Mouse (Mus musculus) myocyte (in vitro differentiated cells): ENCODE data around the gene Cox8a. TPM values are rescaled to one million over a fixed set of nuclear protein-coding genes. Genes with fewer than 3 reads are reported as not detected.

Experiments
- H3K27me3 ChIP-seq: one replicate; pipeline ENCODE4 v1.6.1; 2011; ENCODE audit not compliant: control insufficient read depth, insufficient read depth, insufficient read length
- H3K36me3 ChIP-seq: one replicate; pipeline ENCODE4 v1.6.1; 2011; ENCODE audit not compliant: control insufficient read depth, insufficient read depth
- H3K4me2 ChIP-seq: one replicate; pipeline ENCODE4 v1.6.1; 2011; ENCODE audit warnings: low read depth, control low read depth
- H3K4me3 ChIP-seq: one replicate; pipeline ENCODE4 v1.5.1; 2011; ENCODE audit warnings: mild to moderate bottlenecking, control low read depth, moderate library complexity
- H3K79me2 ChIP-seq: one replicate; pipeline ENCODE4 v1.6.1; 2011; ENCODE audit not compliant: control insufficient read depth, insufficient read depth
- H3ac ChIP-seq: one replicate; pipeline ENCODE4 v1.6.1; 2011; ENCODE audit not compliant: control insufficient read depth, insufficient read length
- CEBPB ChIP-seq: IDR thresholded peaks from 2 replicates; pipeline ENCODE4 v1.6.1; 2011; ENCODE audit warnings: mild to moderate bottlenecking, moderate library complexity; ENCODE audit not compliant: poor library complexity, insufficient read depth, severe bottlenecking
- E2F4 ChIP-seq: IDR thresholded peaks from one replicate; pipeline ENCODE4 v1.6.1; 2011; ENCODE audit warnings: mild to moderate bottlenecking, control low read depth, moderate library complexity; ENCODE audit not compliant: insufficient read depth
- MAX ChIP-seq: IDR thresholded peaks from one replicate; pipeline ENCODE4 v1.6.1; 2011; ENCODE audit warnings: low read depth, mild to moderate bottlenecking, control low read depth
- MYOD1 ChIP-seq, 3 experiments: IDR thresholded peaks; one replicate each; pipeline ENCODE4 v1.6.1; 2011; ENCODE audit warnings: control low read depth in 2 of 3, low read depth in 2 of 3, mild to moderate bottlenecking in 2 of 3, moderate library complexity in 1 of 3; ENCODE audit not compliant: insufficient read length in 2 of 3, control insufficient read depth in 1 of 3
- MYOG ChIP-seq, 3 experiments: IDR thresholded peaks; one replicate each; pipeline ENCODE4 v1.6.1; 2011; ENCODE audit warnings: control low read depth in 2 of 3, low read depth in 2 of 3, mild to moderate bottlenecking in 2 of 3; ENCODE audit not compliant: insufficient read length in 2 of 3, control insufficient read depth in 1 of 3, insufficient read depth in 1 of 3
- POLR2A ChIP-seq: IDR thresholded peaks from one replicate; pipeline ENCODE4 v1.6.1; 2011; ENCODE audit warnings: low read depth, mild to moderate bottlenecking, control low read depth, moderate library complexity; ENCODE audit not compliant: insufficient read length
- POLR2AphosphoS2 ChIP-seq: IDR thresholded peaks from one replicate; pipeline ENCODE4 v1.6.1; 2011; ENCODE audit warnings: low read depth, control low read depth; ENCODE audit not compliant: insufficient read length
- REST ChIP-seq: IDR thresholded peaks from one replicate; pipeline ENCODE4 v1.6.1; 2011; ENCODE audit warnings: mild to moderate bottlenecking, control low read depth, moderate library complexity; ENCODE audit not compliant: insufficient read depth, insufficient read length
- SRF ChIP-seq: IDR thresholded peaks from one replicate; pipeline ENCODE4 v1.6.1; 2011; ENCODE audit warnings: low read depth; ENCODE audit not compliant: control insufficient read depth, insufficient read length
- TCF12 ChIP-seq: IDR thresholded peaks from one replicate; pipeline ENCODE4 v1.6.1; 2011; ENCODE audit warnings: mild to moderate bottlenecking, control low read depth; ENCODE audit not compliant: poor library complexity, insufficient read depth, severe bottlenecking
- TCF3 ChIP-seq: IDR thresholded peaks from one replicate; pipeline ENCODE4 v1.6.1; 2011; ENCODE audit warnings: low read depth, control low read depth; ENCODE audit not compliant: insufficient read length
- USF1 ChIP-seq: IDR thresholded peaks from one replicate; pipeline ENCODE4 v1.6.1; 2011; ENCODE audit warnings: low read depth, mild to moderate bottlenecking, control low read depth, moderate library complexity
- polyA plus RNA-seq: library from polyadenylated mRNA; unstranded; fragments of >200 nt; fragmentation: generic; extraction: Trizol; gene quantifications from one replicate; pipeline ENCODE4 v1.2.1, GENCODE M21; 2012; ENCODE audit warnings: missing spikeins

The Cox8a gene
- polyA plus RNA-seq, 1 experiment: 1,011 TPM

DNA sequence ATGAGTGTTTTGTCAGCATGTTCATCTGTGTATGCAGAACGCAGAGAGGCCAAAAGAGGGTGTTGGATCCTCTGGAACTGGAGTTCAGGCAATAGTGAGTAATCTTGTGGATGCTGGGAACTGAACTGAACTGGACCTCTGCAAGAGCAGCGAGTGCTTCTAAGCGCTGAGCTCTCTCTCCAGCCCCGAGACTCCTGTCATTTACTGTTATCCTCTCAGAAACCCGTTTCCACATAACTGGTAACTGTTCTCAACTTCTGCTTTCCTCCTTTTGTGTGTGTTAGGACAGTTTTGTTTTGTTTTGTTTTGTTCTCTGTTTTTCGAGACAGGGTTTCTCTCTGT is 481 bp upstream of the Cox8a start:
- Histone ChIP-seq H3K4me2 (peak overlapping the region; percentile 86), H3K36me3 (peaks cover 15% of the 10 kb centered on the region), H3K79me2 (peaks cover 44% of the 10 kb centered on the region), H3ac (peak overlapping the region; percentile 88), H3K4me3 (peak overlapping the region; percentile 88), H3K27me3 (no peaks in the 10 kb centered on the region)
- TF ChIP-seq E2F4 (no peak), POLR2AphosphoS2 (no peak), TCF3 (no peak), MYOD1 (IDR thresholded peaks at IDR 0.05; ENCODE audit: control insufficient read depth in 1 of 3, insufficient read length in 2 of 3, low read depth in 2 of 3) (no peak), REST (no peak)

DNA sequence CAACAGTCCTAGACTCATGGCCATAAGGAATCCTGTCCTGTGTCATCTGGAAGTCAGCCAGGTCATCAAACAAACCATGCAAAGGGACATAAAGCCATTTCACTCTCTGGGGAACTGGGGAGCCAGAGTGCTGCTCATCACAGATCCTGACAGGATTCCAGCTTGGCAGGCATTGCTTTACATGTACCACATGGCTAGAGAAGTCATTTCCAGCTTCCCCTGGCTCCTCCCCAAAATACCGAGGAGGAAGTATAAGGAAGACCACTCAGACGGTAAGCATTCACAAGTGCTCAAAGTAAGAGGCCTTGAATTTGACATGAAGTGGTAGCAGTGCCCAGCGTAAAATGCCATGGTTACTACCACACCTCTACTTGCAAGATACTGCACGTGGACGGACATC is 2.9 kb downstream of the Cox8a start:
- peaks cover 22% of the 10 kb centered on the region for H3K36me3 ChIP-seq
- H3K79me2 ChIP-seq: peaks cover 57% of the 10 kb centered on the region
- H3K4me3 ChIP-seq: no peak overlapping the region
- H3K27me3 ChIP-seq: no peaks in the 10 kb centered on the region
- no peak for TF ChIP-seq MAX
- no peak for TF ChIP-seq CEBPB
- TF ChIP-seq POLR2A: no peak
- TF ChIP-seq USF1: no peak
- no peak for TF ChIP-seq E2F4
- no peak for TF ChIP-seq POLR2AphosphoS2
- no peak for TF ChIP-seq TCF3
- no peak for TF ChIP-seq MYOG (IDR thresholded peaks at IDR 0.05; ENCODE audit: control insufficient read depth in 1 of 3, insufficient read depth in 1 of 3, insufficient read length in 2 of 3, low read depth in 2 of 3)
- TF ChIP-seq TCF12: no peak
- no peak for TF ChIP-seq SRF
- peak overlapping the region; percentile 100 for H3K4me2 ChIP-seq
- H3ac ChIP-seq: no peak overlapping the region

DNA sequence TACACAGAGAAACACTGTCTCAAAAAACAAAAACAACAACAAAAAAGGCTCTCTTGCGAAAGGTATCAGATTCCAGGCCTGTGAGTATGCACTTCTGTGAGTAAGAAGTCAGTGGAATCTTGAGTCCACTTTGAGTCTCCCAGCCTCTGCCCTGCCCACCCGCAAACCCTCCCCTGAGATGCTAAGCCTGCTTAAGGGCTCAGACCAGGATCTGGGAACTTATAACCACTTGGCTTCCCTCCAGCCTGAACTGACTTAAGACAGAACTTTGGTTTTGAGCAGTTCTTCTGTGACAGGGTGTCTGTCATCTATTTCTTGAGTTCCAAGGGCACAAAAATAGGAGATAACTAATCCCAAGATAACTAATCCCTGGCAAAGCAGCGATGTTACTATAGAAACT is 4.4 kb downstream of the Cox8a start:
- TF ChIP-seq POLR2AphosphoS2 (no peak), MYOG (IDR thresholded peaks at IDR 0.05; ENCODE audit: control insufficient read depth in 1 of 3, insufficient read depth in 1 of 3, insufficient read length in 2 of 3, low read depth in 2 of 3) (no peak), MAX (no peak), USF1 (no peak), TCF12 (no peak), POLR2A (no peak), REST (no peak), E2F4 (no peak), TCF3 (no peak)
- no peak overlapping the region for H3K4me3 ChIP-seq
- H3K36me3 ChIP-seq: peaks cover 22% of the 10 kb centered on the region
- H3K27me3 ChIP-seq: no peaks in the 10 kb centered on the region
- no peak overlapping the region for H3K4me2 ChIP-seq
- H3K79me2 ChIP-seq: peaks cover 57% of the 10 kb centered on the region
- no peak overlapping the region for H3ac ChIP-seq

DNA sequence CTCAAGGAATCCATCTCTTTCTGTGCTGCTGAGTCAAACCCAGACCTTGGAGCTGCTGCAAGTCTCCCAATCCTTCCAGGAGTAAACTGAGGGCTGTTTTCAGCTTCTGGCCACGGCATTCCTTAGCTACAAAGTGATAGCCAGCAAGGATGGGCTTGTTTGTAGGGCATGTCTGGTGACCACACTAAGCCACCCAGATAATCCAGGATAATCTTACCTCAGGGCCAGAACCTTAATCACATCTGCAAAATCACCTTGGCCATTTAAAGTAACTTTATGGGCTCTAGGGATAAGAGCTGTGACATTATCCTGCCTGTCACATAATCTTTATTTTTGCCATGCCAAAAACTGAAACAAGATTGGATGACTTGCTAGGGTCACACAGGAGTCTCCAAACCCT is 5.2 kb downstream of the Cox8a start:
- Histone ChIP-seq H3ac (no peak overlapping the region), H3K4me3 (no peak overlapping the region), H3K4me2 (no peak overlapping the region), H3K36me3 (peaks cover 22% of the 10 kb centered on the region), H3K27me3 (no peaks in the 10 kb centered on the region), H3K79me2 (peaks cover 56% of the 10 kb centered on the region)
- TF ChIP-seq CEBPB (no peak), POLR2A (no peak), USF1 (no peak), REST (no peak), TCF3 (no peak), SRF (no peak), MYOD1 (IDR thresholded peaks at IDR 0.05; ENCODE audit: control insufficient read depth in 1 of 3, insufficient read length in 2 of 3, low read depth in 2 of 3) (no peak), MAX (no peak), E2F4 (no peak), MYOG (IDR thresholded peaks at IDR 0.05; ENCODE audit: control insufficient read depth in 1 of 3, insufficient read depth in 1 of 3, insufficient read length in 2 of 3, low read depth in 2 of 3) (no peak), TCF12 (no peak), POLR2AphosphoS2 (no peak)

DNA sequence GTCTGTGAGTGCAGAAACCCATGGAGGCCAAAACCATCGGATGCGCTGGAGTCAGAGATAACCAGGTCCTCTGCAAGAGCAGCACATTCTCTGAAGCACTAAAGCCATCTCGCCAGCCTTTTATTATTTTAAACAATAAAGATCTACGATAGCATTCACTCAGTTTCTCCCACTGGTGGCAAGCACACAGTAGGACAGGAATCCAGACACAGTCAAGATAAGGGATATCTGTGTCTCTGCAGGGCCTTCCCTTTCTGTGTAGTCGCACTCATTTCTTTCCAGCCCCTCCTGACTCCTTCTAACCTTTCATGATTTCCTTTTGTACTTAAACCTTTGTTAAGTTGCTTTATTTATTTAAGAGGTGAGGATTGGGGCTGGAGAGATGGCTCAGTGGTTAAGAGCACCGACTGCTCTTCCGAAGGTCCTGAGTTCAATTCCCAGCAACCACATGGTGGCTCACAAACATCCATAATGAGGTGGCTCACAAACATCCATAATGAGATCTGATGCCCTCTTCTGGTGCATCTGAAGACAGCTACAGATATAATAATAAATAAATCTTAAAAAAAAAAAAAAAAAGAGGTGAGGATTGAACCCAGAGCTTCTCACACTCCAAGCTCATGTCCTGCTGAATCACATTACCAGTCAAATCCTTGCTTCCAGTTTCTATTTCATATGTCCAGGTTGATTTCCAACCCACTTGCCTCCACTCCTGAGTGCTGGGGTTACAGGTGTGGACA is 7.3 kb downstream of the Cox8a start:
- H3K36me3 ChIP-seq: peaks cover 18% of the 10 kb centered on the region
- H3K4me3 ChIP-seq: no peak overlapping the region
- TF ChIP-seq CEBPB: no peak
- TF ChIP-seq MYOG (IDR thresholded peaks at IDR 0.05; ENCODE audit: control insufficient read depth in 1 of 3, insufficient read depth in 1 of 3, insufficient read length in 2 of 3, low read depth in 2 of 3): no peak
- TF ChIP-seq POLR2A: no peak
- TF ChIP-seq USF1: no peak
- no peak for TF ChIP-seq TCF12
- TF ChIP-seq REST: no peak
- no peak for TF ChIP-seq MAX
- TF ChIP-seq TCF3: no peak
- H3ac ChIP-seq: no peak overlapping the region
- H3K4me2 ChIP-seq: no peak overlapping the region
- H3K27me3 ChIP-seq: no peaks in the 10 kb centered on the region
- peaks cover 40% of the 10 kb centered on the region for H3K79me2 ChIP-seq
